Mouse (Mus musculus) layer of hippocampus, adult 9-11 months (tissue): Measurements from ENCODE around the gene Zcchc3.

Experiments
- DNase-seq: peaks from one replicate; pipeline ENCODE4 v3.0.0; 2022

Gene Zcchc3

DNA sequence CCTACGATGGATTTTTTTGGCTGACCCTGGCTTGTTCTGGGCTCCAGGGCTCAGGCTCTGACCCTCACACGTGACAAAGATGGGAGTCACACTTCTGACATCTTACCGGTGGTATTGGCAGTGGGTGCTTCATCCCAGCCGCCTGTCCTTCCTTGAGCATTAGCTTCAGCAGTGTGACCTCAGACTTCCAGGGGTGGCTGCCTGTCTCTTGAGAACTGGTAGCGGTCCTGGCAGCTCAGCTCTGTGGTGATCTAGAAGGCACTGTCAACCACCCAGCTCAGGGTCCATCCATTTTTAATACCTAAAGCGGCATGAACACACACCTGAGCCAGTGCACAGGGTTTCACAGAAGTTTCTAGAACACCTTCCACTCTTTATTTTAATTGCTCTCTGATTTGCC is 5.0 kb downstream of the Zcchc3 start:
- DNase-seq = no peak

- DNase-seq = peak; percentile 99
Observed at GRCm38 (mm10) chr2:152406126-152406525, 8.7 kb downstream of the Zcchc3 start.

DNA sequence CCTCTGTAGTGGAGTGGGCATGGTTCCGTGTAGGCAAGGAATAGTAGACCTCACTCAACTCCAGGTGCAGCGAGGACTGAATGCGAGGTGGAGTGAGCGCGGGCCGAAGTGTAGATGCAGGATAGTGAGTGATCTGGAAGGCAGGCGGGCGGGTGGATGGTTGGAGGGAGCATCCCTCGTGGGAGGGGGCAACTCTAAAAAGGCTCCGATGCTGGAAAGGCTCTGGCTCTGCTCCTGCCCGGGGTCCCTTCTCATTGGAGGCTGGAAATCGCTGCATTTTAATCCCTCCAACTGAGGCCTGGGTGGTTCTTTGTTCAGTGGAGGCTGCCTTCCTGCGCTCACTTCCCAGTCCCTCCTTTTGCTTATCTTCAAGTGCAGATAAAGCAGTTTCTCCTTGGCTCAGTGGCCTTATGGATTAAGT is 15.7 kb downstream of the Zcchc3 start:
- no peak for DNase-seq

DNA sequence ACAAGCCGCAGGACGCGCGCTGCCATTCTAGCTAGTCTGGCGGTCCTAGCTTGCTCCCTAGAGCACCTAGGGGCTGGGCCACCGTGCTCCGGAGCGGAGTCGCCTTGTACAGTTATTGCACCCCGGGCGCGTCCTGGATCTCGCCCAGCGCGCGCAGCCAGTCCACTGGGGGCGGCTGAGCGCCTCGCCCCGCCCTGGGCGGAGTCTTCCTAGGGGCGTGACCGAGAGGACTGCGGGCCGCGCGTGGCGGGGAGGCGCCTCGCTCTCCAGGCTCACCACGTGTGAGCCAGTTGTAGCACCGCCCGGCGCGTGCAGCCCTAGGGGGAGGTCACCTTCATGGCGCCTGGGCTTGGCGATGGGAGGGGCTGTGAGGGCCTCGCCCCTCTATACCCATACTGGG is 16.1 kb downstream of the Zcchc3 start:
- DNase-seq = peak; percentile 94

GRCm38 (mm10) chr2:152397680-152398435 is 17.0 kb downstream of the Zcchc3 start, which contains the start of gene Sox12:
Gene Sox12, minus strand, starts transcription at chr2:152398063.
- DNase-seq = peak; percentile 96

GRCm38 (mm10) chr2:152397004-152397589 is 17.7 kb downstream of the Zcchc3 start:
- peak; percentile 92 for DNase-seq

DNA sequence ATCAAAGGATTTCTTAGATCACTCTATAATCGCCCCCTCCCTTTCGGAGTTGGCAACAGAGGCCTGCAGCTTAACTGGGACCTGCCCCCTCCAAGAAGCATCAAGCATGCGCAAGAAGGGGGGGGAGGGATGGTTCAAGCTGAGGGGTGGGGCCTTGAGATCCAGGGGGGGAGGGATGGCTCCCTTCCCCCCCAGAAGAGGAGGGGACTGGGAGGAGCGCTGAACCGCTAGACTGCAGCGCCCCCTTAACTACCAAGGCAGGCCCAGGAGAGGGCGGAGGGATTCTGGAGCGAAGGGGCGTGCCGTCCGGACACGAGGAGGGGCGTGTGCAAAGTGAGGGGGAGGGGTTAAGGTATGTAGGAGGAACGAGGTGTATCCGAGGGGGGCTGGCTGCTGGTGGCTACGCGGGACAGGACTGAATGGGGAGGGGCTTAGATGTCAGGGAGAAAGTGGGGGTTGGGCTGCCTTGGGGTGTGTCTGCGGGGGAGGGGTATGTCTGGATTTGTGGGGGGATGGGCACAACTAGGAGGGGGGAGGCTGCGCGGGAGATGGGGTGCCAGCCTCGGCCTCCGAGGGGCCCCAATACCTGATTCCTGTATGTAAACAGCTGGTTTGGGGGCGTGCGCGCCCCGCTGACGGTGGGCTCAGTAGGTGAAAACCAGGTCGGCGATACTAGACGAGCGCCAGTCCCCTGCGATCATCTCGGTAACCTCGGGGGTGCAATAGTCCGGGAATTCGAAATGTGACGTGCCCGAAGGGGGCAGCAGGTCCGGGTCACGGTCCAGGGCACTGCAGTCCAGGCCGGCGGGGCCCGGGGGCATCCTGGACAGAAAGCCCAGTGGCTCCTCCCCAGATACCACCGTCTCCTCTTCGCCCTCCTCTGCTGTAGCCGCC is 18.5 kb downstream of the Zcchc3 start:
- peak; percentile 94 for DNase-seq

DNA sequence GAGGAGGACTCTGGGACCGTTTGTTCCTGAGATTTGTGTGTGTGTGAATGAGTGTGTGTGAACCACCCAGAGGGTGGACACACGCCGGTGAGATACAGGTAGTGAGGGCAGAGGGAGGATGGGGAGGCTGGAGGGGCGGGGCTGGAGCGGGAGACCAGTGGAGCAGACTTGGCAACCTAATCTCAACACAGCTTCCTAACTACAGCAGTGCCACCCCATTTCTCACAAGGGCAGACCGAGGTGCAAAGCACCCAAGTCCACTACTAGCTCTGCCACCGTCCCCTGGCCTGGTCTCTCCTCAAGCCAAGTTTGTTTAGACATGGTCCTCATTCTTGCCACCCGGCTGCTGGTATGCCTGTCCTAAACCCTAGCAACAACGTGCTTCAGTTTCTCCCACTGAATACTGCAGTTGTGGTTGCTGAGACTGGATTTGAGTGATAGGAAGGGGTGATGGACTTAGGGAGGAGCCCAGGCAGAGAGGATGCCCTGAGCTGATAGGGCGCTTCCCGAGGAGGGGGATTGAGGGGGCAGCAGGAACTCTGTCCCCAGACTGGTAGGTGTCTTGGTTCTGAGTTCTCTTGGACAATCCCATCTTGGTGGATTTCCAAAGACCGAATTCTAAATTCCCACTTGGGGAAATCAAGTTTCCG is 19.4 kb downstream of the Zcchc3 start:
- no peak for DNase-seq

DNA sequence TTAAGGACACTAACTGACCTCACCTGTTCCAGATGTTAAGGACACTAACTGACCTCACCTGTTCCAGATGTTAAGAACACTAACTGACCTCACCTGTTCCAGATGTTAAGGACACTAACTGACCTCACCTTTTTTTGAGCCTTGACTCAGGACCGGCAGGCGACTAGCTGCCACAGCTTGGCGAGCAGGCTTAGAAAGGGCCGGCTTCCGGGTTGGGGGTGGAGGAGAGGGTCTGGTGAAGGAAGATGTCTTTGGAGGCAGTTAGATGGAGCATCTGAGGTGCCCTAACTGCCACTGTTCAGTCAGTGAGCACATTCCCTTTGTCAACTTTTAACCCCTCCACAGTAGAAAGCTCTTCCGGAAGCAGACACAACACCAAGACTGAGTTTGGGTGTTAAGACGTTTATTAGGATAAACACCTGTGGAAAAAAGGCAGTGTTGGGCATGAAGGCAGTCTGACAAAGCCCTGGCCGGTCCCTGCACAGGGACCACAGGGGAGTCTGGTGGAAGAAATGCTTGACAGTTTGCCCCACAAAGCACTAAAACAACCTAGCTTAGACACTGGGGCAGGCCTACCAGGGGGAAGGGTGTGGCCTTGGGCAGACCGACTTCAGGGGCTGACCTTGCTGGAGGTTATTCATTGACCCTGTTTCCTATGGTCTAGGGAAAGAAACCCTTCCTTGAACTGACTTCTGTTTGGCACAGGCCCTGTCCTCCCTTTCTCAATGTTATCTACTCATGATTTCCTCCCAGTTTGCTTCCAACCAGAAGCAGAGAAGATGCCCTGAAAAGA is 21.4 kb downstream of the Zcchc3 start:
- no peak for DNase-seq

- peak; percentile 61 for DNase-seq
Observed at GRCm38 (mm10) chr2:152392786-152393185, 22.0 kb downstream of the Zcchc3 start.

GRCm38 (mm10) chr2:152384191-152384590 is 30.6 kb downstream of the Zcchc3 start:
- DNase-seq = no peak

GRCm38 (mm10) chr2:152376345-152376741 is 38.5 kb downstream of the Zcchc3 start, which contains the start of gene Nrsn2:
Gene Nrsn2, minus strand, starts transcription at chr2:152376638.
- no peak for DNase-seq

DNA sequence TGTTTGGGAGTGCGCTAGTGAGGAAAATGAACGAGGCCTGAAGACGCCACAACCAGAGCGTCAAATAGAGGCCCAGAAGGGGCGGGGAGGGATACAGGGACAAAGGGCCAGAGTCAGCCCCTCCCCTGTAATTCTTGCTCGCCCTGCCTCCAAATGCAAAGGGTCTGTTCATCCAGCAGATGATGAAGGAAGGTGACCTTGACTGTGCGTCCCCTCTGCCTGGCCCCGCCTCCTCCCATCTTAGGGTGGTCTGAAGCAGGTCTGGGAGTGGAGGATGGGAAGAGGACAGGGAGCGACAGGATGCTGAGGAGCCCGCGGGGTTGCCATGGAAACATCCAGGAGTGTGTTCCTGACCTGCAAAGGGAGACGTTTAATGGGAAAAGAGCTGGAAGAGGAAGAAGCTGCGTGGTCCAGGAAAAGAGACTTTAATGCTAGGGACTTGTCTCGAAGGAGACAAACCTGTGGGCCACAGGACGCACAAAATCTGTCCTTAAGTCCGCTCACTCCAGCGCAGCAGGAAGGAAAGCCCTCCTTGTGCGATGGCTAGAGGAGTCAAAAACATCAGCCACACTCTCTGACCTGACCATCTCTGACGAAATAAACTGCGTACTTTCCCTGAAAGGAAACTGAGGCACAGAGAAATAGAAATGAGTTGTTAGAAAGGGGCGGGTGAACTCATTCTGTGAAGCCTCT is 39.0 kb downstream of the Zcchc3 start:
- peak; percentile 65 for DNase-seq

DNA sequence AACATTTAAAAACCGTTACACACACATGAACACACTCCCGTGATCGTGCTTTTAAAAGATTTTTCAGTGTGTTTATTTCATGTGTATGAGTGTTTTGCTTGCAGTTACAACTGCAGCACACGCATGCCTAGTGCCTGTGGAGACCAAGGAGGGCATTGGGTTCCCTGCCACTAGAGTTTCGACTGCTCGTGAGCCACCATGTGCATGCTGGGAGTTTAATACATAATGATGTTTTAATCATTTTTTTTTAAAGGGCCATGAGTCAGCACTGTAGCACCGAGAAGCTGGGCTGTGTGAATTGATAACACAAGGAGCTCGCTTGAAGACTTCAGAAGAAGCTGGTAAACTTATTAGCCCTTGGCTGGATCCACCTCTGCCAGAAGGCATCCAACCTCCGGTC is 41.3 kb downstream of the Zcchc3 start:
- DNase-seq = no peak

- no peak for DNase-seq
Observed at GRCm38 (mm10) chr2:152372661-152373060, 42.2 kb downstream of the Zcchc3 start.

DNA sequence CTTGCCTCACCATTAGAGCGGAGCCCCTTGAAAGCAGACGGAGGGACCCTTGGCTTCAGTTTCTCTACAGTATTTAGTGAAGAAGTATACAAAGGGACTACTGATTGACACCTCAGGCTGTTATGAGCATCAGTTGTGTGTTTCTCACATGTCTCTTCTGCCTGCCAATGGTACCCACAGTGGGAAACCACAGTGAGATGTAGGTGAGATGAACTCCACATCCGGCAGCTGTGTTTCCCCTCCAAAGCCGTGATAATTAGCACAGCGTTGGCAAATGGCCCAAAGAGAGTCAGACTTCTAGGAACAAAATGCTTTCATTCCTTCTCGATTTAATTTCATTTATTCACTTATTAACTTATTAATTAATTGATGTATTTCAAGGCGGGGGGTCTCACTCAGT is 42.7 kb downstream of the Zcchc3 start:
- DNase-seq = no peak

DNA sequence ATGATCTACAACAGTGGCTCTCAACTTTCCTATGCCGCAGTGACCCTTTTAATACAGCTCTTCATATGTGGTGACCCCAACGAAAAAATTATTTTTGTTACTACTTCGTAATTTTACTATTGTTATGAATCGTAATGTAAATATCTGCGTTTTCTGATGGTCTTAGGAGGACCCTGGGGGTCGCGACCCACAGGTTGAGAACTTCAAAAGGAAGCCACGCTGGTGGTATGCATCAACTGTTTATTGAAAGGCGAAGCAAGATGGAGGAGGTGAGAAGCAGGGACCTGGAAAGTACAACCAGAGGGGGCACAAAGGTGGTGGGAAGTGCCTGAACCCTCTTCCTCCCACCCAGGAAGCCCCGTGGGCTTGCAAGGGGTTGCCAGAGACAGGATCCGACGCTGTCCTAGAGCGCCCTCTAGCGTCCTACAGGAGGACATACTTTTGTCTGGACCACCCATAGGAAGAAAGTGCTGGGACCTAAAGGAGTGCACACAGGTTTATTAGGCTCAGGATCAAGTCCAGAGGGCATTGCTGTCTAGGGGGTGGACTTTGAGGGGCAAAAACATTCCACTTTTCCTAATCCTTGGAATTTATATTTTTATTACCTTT is 46.2 kb downstream of the Zcchc3 start:
- DNase-seq = no peak

DNA sequence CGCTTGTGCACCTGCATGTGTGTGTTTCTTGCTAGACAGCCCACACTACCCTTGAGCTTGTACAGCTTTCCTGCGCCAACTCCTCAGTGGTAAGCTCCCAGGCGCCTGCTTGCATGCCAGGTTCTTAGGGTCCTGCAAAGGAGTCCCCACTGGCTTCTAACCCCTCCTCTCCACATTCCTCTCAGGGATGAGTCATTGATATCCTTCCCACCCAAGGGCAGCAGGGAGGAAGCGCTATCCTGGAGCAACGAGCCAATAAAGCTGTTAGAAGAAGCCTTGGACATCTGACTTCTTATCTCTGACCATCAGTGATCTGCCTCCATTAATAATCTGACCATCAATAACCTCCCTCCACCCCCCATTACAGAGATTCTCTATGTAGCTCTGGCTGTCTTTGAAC is 46.9 kb downstream of the Zcchc3 start:
- DNase-seq = no peak

DNA sequence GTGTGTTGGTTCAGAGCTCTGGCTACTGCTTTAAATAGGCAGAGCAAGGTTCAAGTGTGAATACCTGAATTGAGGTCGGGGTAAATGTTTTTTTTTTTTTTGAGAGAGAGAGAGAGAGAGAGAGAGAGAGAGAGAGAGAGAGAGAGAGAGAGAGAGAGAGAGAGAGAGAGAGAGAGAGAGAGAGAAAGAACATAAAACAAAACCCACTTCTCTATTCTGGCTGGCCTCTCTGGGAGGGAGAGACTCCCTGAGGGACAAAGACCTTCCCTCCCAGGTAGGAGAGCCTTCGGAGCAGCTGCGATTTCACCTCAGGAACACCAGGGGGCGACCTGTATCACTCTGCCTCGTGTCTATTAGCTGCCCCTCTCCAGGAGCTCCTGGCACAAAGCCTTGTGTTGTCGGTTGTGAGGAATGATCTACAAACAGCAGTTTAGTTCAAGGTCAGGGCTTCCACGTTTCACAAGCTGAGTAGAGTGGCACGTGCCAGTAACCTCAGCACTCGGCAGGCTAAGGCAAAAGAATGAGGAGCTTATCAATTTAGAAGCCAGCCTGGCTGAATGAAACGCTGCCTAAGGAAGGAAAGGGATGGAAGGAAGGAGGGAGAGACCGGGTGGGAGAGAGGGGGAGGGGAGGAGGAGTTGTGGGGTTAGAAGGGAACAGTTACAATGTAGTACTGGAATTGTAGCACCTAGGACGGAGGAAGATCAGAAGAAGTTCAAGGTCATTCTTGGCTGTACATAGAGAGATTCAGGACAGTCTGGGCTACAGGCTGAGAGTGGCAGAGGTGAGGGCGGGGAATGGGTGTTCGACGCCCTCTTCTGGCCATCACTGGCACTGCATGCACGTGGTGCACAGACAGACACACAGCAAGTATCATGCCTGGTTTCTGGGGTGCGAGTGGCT is 51.3 kb downstream of the Zcchc3 start:
- peak; percentile 67 for DNase-seq
